Mouse (Mus musculus): ENCODE data around the gene Gk5.
"Not testable (repeated sequence)": the region's sequence is repeated elsewhere in the genome, so short reads cannot be mapped to it uniquely, and the experiment has no call there.

Gene Gk5

DNA sequence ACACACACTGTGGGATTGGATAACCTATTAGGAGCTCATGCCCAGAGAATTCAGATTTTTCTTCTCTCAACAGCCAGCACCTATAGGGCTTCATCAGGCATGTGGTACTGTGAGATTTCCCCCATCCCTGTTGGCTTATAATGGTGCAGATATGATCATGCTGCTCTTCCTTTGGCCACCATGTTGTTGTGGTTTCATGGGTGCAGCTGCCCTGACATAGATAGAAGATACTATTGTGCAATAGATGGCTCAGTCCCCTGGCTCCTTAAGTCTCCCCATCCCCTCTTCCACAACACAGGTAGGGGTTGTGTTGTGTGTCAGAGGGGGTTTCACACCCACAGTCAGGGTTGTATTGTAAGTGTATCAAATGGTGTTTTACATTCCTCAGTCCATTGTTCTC lies 25.7 kb downstream of the Gk5 start:
- DNase-seq (ENCODE audit: extremely low spot score) = no peak

GRCm38 (mm10) chr9:96152801-96153200 lies 33.6 kb downstream of the Gk5 start:
- no peak for DNase-seq (ENCODE audit: extremely low spot score)

- no peak for DNase-seq (ENCODE audit: extremely low spot score)
Measured at GRCm38 (mm10) chr9:96158431-96158830, 39.3 kb downstream of the Gk5 start.

DNA sequence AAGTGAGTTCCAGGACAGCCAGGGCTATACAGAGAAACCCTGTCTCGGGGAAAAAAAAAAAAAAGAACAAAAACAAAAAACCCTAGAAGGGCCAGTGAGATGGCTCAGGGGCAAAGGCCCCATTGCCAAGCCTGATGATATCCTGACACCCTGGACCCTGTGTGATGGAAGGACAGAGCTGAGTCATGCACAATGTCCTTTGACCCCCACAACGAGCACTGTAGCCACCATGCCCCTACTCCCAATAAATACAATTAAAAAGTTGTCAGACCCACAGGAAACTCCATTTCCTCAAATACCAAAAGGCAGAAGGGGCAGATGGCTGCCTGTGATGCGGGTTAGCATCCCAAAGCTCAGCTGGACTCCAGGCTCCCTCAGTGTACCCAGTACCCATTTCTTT lies 39.9 kb downstream of the Gk5 start:
- no peak for DNase-seq (ENCODE audit: extremely low spot score)

GRCm38 (mm10) chr9:96160767-96161166 lies 41.6 kb downstream of the Gk5 start:
- no peak for DNase-seq (ENCODE audit: extremely low spot score)

DNA sequence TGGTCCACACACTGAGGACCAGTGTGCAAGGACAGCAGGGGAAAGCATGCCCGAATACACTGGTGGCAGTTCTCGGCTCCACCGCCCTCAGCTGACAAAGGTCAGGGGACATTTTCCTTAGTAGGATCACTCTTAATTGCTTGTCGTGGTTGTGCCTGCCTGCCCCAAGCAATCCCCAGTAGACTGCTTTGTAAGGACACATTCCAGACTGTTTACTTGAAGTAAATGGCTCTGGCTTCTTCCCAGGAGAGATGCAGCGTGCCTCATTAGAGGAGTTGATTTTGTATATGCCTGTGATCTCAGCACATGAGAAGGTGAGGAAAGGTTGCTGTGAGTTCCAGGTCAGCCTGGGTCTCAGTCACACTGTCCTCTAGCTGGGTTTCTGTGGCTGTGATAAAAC lies 43.3 kb downstream of the Gk5 start:
- DNase-seq (ENCODE audit: extremely low spot score) = no peak

GRCm38 (mm10) chr9:96163443-96163842 lies 44.3 kb downstream of the Gk5 start:
- DNase-seq (ENCODE audit: extremely low spot score) = no peak

- DNase-seq (ENCODE audit: extremely low spot score) = not testable (repeated sequence)
Measured at GRCm38 (mm10) chr9:96163983-96164382, 44.8 kb downstream of the Gk5 start.

DNA sequence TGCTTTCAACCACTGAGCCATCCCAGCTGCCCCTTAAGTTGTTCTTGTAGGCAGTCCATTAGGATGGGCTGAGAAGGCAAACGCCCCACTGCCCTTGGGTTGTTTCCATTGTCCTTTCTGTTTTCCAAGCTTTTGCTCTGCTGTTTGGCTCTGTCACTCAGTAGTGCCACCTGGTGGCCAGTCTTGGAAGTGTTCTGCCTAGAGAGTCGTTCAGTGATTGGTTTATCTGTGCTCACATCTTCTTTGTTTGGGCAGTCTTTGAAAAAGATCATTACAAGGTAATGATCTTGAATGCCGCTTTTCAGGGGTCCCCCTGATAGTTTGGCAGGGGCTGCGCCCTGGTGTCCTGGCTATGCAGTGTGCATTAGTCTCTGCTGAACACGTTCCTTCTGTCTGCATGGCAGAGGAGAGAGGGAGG lies 48.0 kb downstream of the Gk5 start:
- peak; percentile 89 for DNase-seq (ENCODE audit: extremely low spot score)

GRCm38 (mm10) chr9:96170600-96170999 lies 51.4 kb downstream of the Gk5 start:
- no peak for DNase-seq (ENCODE audit: extremely low spot score)

GRCm38 (mm10) chr9:96184909-96185308 lies 65.7 kb downstream of the Gk5 start:
- DNase-seq (ENCODE audit: extremely low spot score) = no peak

- DNase-seq (ENCODE audit: extremely low spot score) = no peak
Measured at GRCm38 (mm10) chr9:96186701-96187100, 67.5 kb downstream of the Gk5 start.

GRCm38 (mm10) chr9:96195885-96196622 lies 76.9 kb downstream of the Gk5 start, which contains the start of gene Tfdp2:
Tfdp2 (plus strand) TSS chr9:96196275.
- DNase-seq (ENCODE audit: extremely low spot score) = peak; percentile 96

DNA sequence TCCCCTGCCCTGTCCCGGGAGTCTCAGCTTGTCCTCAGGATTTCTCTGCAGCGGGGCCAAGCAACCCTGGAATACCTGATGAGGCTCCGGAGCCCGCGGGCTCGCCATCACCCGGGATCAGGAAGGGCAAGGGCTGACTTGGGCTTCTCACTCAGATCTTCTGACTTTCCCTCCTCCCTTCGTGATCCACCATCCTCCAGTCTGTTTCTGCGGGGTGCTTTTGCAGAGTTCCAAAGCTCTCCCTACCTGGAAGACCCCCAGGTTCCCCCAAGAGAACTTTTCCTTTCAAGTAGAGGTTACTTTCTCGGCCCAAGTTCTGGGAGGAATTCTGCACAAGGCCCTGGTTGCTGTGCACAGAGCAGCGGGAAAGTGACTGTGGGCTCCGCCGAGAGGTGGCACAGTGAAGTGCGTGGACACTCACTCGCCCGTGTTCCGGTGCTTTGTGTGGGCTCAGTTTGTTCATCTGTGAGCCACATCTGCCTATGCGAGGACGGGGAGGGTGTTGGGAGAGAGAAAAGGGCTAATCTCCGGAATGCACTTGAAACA lies 77.5 kb downstream of the Gk5 start:
- DNase-seq (ENCODE audit: extremely low spot score) = peak; percentile 63

DNA sequence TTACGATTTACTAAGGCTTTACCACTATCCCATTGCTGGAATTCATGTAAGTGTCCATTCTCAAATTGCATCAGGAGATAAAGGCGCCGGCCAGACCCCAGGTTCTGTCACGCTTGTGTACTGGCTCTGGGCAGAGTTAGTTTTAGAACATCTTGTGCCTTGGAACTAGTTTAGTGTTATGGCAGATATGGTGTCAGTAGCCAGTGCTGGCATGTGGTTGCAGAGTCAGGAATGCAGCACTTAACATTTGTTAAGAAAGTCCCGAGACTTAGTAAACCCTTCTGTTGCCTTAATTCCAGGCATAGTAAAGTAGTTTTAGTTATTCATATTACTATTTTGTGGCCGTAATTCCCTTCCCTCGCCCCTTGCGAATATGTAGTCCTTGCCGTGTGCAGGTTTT lies 78.6 kb downstream of the Gk5 start:
- peak; percentile 4 for DNase-seq (ENCODE audit: extremely low spot score)

DNA sequence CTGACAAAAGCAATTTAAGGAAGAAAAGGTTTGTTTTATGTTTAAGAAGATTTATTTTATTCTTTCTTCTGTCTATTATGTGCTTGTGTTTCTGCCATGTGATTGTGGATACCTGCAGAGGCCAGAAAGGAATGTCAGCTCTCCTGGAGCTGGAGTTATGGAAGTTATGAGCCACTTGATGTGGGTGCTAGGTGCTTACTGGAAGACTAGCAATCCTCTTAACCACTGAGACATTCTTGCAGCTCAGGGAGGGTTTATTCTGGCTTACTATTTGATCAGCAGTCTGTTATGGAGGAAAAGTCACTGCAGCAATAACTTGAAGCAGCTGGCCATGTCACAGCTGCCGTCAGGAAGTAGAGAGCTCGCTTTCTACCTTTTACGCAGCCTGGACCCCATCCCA lies 84.5 kb downstream of the Gk5 start:
- DNase-seq (ENCODE audit: extremely low spot score) = no peak

GRCm38 (mm10) chr9:96207428-96207827 lies 88.3 kb downstream of the Gk5 start:
- no peak for DNase-seq (ENCODE audit: extremely low spot score)

- DNase-seq (ENCODE audit: extremely low spot score) = no peak
Measured at GRCm38 (mm10) chr9:96213036-96213645, 94.0 kb downstream of the Gk5 start.

DNA sequence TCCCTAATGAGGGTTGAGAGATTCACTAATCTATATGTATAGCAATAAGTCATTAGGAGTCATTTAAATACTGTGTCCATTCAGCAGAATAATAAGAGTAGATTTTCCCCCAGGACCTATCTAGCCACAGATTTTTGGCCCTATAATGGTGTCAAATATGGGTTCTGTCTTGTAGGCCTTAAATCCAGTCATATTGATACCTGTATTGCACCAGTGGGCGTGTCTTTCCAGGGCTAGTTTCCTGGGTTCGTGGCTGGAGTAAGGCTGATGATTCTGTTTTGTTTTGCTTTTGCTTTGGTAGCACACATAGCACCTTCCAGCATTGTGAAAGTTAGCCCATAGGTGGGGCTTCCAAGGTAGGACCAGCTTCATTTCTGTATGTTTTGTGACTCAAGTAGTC lies 95.0 kb downstream of the Gk5 start:
- no peak for DNase-seq (ENCODE audit: extremely low spot score)

DNA sequence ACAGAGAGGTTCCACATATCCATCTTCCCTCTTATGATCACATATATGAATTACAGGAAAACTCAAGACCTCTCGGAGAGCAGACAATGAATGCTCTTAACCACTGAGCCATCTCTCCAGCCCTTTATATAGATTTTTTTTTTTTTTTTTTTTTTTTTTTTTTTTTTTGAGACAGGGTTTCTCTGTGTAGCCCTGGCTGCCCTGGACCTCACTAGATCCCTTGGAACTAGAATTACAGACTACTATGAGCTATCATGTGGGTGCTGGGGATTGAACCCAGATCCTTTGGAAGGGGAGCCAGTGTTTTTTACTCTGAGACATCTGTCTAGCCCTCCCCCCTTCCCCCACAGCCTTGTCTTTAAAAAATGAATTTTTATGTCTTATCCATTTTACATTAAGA lies 98.1 kb downstream of the Gk5 start:
- no peak for DNase-seq (ENCODE audit: extremely low spot score)

DNA sequence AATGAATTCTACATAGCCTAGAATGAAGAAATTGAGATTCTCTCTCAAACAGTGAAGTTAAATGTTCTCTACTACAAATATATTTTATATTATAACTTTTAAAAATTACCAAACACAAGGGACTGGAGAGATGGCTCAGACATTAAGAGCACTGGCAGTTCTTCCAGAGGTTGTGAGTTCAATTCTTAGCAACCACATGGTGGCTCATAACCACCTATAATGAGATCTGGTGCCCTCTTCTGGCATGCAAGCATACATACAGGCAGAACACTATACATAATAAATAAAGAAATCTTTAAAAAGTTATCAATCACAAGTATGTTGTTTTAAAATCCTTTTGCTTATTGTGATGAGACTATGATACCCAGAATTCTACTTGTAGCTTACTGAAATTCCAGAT lies 98.6 kb downstream of the Gk5 start:
- DNase-seq (ENCODE audit: extremely low spot score) = no peak

GRCm38 (mm10) chr9:96219114-96219669 lies 100.0 kb downstream of the Gk5 start:
- DNase-seq (ENCODE audit: extremely low spot score) = no peak

DNA sequence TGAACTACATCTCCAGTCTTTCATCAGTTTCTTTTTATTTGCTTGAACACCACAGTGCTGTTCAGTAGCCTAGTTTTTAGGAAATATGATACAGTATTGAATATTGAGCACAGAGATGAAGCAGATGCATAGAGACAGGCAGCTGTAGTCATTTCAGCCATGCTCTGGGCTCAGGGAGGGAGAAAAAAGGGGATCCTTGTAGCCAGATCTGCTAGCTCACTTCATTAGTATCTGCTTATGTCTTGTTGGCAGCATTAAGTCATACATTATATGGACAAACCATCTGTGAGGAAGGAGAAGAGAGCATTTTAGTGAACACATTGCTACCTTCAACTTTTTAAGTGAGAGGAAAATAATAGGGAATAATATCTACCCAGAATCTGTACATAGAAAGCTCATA lies 101.3 kb downstream of the Gk5 start:
- DNase-seq (ENCODE audit: extremely low spot score) = no peak

Data from embryo, embryonic 9.5 days (tissue).